Mouse (Mus musculus): ENCODE measurements at regions not wholly inside any gene's neighbourhood (a gene's known extent, or its start where the extent isn't known, plus 50 kb on each side); places are given as distances from the start of the nearest gene placed in this dataset.
"Not testable (repeated sequence)": the region's sequence is repeated elsewhere in the genome, so short reads cannot be mapped to it uniquely, and the experiment has no call there.

- TF ChIP-seq HCFC1 (IDR thresholded peaks at IDR 0.05; ENCODE audit: borderline replicate concordance, insufficient read depth, low read length); CHD2 (IDR thresholded peaks at IDR 0.05; ENCODE audit: low read depth, low read length): not testable (repeated sequence)
These were observed 82.6 kb upstream of the Nrip1 start for GRCm38 (mm10) chr16:76456300-76456599.

Measured in ES-E14 (cell line).